Mouse (Mus musculus) kidney, adult 2 months (tissue): ENCODE results near the gene Ssbp3.

Source experiments
- CTCF ChIP-seq: fragments of 200-500 bp; conservative IDR thresholded peaks from 2 replicates; pipeline ENCODE4 v1.5.1; 2011; ENCODE audit warnings: low read depth, mild to moderate bottlenecking, control low read depth, low read length, moderate library complexity, mixed read lengths; ENCODE audit not compliant: insufficient read depth, insufficient read length
- POLR2A ChIP-seq: fragments of 200-500 bp; IDR thresholded peaks from one replicate; pipeline ENCODE4 v1.6.1; 2011; ENCODE audit warnings: low read depth, low read length, control low read depth

DNA sequence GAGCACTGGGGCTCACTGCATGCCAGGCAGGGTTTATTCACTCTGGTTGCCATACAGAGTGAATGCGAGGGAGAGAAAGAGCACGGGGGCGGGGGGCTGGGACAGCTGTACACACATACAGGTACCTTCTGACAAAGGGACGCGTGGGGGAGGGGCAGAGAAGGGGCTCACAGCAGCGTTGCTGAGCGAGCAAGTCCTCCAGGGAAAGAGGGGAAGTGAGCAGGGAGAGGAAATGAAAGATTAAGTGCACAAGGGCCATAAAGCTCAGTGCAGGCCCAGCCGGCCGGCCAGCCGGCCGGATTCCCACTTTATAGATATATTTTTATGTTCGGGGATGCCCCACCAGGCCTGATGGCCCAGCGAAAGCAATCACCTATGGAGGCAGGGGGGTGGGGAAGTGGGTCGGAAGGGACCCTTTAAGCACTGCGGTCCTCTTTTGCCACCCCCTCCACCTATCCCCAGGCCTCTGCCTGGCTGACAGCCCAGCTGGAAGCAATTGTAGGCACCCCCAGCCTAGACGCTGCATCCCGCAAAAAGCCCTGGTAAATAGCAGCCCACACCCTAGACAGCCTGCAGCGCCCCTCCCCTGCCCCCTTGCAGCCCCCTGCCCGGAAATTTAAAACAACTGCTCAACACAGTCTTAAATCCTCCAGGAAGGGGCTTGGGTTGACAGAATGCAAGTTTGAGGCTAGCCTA is 44.9 kb upstream of the Ssbp3 start:
- no peak for TF ChIP-seq CTCF
- no peak for TF ChIP-seq POLR2A
